Mouse (Mus musculus) cortical plate, adult 2 months (tissue): Measurements from ENCODE around the gene Kank4. TPM values are rescaled to one million over a fixed set of nuclear protein-coding genes. Genes with fewer than 3 reads are reported as not detected.
"Not testable (repeated sequence)": the region's sequence is repeated elsewhere in the genome, so short reads cannot be mapped to it uniquely, and the experiment has no call there.

ENCODE experiments used
- H3K27ac ChIP-seq: fragments of 200-500 bp; 2 replicates; pipeline ENCODE4 v1.5.1; 2012; ENCODE audit warnings: low read length, control low read depth, inconsistent platforms; ENCODE audit not compliant: insufficient read depth
- H3K4me1 ChIP-seq: fragments of 200-500 bp; 2 replicates; pipeline ENCODE4 v1.6.1; 2011; ENCODE audit warnings: low read length; ENCODE audit not compliant: control insufficient read depth, insufficient read depth
- H3K4me3 ChIP-seq: fragments of 200-500 bp; 2 replicates; pipeline ENCODE4 v1.5.1; 2011; ENCODE audit warnings: mild to moderate bottlenecking, low read length, control low read depth; ENCODE audit not compliant: insufficient read depth
- CTCF ChIP-seq: fragments of 200-500 bp; IDR thresholded peaks from 2 replicates; pipeline ENCODE4 v1.5.1; 2011; ENCODE audit warnings: mild to moderate bottlenecking, control low read depth, low read length; ENCODE audit not compliant: insufficient read depth; ENCODE audit errors: extremely low read depth
- POLR2A ChIP-seq: fragments of 200-500 bp; IDR thresholded peaks from 2 replicates; pipeline ENCODE4 v1.6.1; 2011; ENCODE audit warnings: mild to moderate bottlenecking, low read length, control low read depth; ENCODE audit not compliant: insufficient read depth; ENCODE audit errors: extremely low read depth
- polyA plus RNA-seq: library from polyadenylated mRNA; depleted of rRNA; stranded (reverse); fragments of >200 nt; gene quantifications from 2 replicates; pipeline ENCODE4 v1.2.3, GENCODE M21; 2012

Gene Kank4
- polyA plus RNA-seq, 1 experiment, result 2.4 TPM

DNA sequence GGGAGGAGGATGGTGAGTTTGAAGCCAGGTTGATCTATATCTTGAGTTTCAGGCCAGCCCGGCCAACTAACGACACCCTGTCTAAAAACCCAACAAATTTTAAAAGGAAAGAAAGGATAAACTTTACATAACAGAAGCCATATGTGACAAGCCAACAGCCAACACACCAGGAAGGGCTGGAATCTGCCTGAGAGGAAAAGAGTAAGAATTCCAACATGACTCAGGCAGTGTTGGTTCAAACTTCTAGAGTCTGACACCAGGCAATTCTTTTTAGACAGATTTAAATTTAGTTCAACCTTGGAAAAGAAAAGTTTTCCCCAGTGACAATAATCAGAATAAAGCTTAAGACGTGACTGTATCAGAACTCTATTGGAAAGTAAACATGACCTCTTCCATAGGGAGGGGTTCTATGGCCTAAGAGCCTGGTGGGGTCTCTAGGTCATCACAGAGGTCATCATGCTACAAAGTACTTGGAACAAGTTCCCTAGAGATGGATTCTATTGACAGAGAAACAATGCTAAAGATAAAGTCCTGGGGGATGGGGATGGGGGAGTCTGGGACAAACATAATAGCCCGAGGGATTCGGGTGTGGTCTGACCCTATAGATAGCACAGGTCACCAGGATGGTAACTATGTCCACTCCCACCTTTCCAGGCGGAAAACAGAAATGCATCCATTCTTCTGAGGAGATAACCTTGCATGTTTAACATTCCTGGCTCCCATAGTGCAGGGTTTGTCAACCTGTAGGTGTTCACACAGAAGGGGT lies 30.0 kb upstream of the Kank4 start:
- no peak overlapping the region for H3K27ac ChIP-seq
- H3K4me3 ChIP-seq, result no peak overlapping the region
- no peaks in the 10 kb centered on the region for H3K4me1 ChIP-seq
- TF ChIP-seq CTCF, result no peak

DNA sequence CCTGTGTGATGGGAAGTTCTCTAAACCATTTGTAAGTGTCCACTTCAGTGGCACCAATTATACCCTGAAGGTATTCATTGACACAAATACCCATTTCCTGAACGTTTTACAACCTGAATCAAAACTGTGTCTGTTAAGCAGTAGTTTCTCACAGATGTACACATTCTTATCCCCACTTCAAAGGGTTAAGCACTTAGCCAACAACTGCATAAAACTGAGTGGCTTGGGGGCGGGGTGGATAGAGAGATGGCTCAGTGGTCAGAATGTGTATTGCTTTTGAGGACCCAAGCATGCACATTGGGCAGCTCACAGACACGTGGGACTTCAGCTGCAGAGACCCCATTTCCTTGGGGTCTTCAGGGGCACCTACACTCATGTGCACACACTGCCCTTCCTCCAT lies 29.1 kb upstream of the Kank4 start:
- no peak for TF ChIP-seq POLR2A
- TF ChIP-seq CTCF, result no peak
- no peak overlapping the region for H3K27ac ChIP-seq
- H3K4me1 ChIP-seq, result no peaks in the 10 kb centered on the region
- no peak overlapping the region for H3K4me3 ChIP-seq

DNA sequence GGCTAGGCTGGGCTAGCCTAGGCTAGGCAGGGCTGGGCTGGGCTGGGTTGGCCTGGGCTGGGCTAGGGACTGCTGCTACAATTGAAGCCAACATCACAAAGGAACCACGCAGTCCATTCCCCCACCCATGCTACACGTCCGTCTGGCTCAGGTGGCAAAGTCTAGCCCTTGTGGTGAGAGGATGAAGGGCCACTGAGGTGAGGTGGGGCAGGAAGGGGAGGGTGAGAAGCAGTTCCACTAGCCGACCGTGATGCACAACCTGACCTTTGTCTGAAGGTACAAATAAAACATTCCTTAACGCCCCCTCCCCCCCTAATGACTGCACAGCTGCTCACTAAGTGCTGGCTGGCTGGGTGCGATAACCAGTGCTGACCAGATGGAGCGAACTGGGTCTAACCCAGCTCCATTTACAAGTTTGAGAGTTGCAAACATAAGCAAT lies 28.4 kb upstream of the Kank4 start:
- Histone ChIP-seq H3K4me1 (no peaks in the 10 kb centered on the region), H3K27ac (no peak overlapping the region), H3K4me3 (no peak overlapping the region)
- TF ChIP-seq POLR2A (no peak), CTCF (no peak)

- no peaks in the 10 kb centered on the region for H3K4me1 ChIP-seq
- TF ChIP-seq POLR2A (no peak), CTCF (no peak)
- no peak overlapping the region for H3K27ac ChIP-seq
- no peak overlapping the region for H3K4me3 ChIP-seq
These were observed 27.9 kb upstream of the Kank4 start for GRCm38 (mm10) chr4:98845201-98845600.

DNA sequence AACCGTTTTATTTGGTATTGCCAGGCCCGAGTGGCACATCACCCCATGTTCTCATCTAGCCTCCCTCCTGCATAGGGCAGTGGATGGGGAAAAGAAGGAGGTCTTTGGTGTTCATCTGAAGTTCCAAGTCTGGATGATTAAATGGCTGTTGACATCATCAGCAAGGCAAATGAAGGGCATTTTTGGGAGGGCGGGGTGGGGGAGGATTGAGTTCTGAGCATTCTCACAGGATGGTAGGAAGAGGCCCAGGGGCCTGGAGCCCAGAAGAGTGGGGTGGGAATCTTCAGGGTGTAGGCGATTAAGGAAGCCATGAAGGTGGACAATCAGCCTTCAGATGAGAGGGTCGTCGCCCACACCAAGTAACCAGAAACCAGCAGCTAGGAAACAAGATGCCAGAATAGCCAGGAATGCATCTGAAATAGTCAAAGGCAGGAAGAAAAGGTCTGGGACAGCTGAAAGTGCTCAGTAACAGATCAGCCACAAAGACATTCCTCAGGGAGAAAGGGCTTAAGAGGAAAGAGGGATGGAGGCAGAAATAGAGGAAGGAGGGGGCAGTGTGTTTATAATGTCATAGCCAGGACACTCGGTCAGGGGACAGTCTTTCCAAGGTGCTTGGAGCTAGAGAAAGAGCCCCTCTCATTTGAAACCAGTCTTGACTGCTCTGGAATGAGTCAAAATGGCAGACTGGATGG lies 26.7 kb upstream of the Kank4 start:
- Histone ChIP-seq H3K4me1 (no peaks in the 10 kb centered on the region), H3K27ac (no peak overlapping the region), H3K4me3 (no peak overlapping the region)
- TF ChIP-seq POLR2A, result no peak
- no peak for TF ChIP-seq CTCF

GRCm38 (mm10) chr4:98841251-98841650 lies 23.9 kb upstream of the Kank4 start:
- not testable (repeated sequence) for H3K4me3 ChIP-seq, H3K27ac ChIP-seq, H3K4me1 ChIP-seq

GRCm38 (mm10) chr4:98840526-98840925 lies 23.2 kb upstream of the Kank4 start:
- TF ChIP-seq POLR2A, result no peak
- no peak for TF ChIP-seq CTCF
- Histone ChIP-seq H3K4me1 (no peaks in the 10 kb centered on the region), H3K4me3 (no peak overlapping the region), H3K27ac (no peak overlapping the region)

DNA sequence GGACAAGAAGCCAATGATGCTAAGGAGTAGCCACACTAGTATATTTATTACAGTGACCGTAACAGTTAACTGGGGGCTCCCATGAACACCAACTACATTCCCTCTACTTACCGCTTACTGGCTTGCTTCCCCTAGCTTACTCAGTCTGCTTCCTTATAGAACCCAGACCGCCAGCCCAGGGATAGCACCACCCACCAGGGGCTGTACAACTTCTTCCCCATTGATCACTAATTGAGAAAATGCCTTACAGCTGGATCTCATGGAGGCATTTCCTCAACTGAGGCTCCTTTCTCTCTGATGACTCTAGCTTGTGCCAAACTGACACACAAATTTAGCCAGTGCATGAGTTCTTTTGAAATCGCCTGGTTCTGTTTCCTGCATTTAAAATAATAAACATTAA lies 21.6 kb upstream of the Kank4 start:
- TF ChIP-seq CTCF, result no peak
- TF ChIP-seq POLR2A, result no peak
- no peak overlapping the region for H3K4me3 ChIP-seq
- H3K27ac ChIP-seq, result no peak overlapping the region
- H3K4me1 ChIP-seq, result no peaks in the 10 kb centered on the region

GRCm38 (mm10) chr4:98837715-98838505 lies 20.6 kb upstream of the Kank4 start:
- TF ChIP-seq POLR2A (no peak), CTCF (no peak)
- no peak overlapping the region for H3K27ac ChIP-seq
- no peaks in the 10 kb centered on the region for H3K4me1 ChIP-seq
- no peak overlapping the region for H3K4me3 ChIP-seq

GRCm38 (mm10) chr4:98836519-98836918 lies 19.2 kb upstream of the Kank4 start:
- Histone ChIP-seq H3K4me3 (no peak overlapping the region), H3K27ac (no peak overlapping the region), H3K4me1 (no peaks in the 10 kb centered on the region)
- no peak for TF ChIP-seq POLR2A
- no peak for TF ChIP-seq CTCF
